Mouse (Mus musculus) CH12.LX (cell line): Measurements from ENCODE around the gene Cacng2. TPM values are rescaled to one million over a fixed set of nuclear protein-coding genes. Genes with fewer than 3 reads are reported as not detected.

Experiments
- DNase-seq: peaks from one replicate; pipeline ENCODE4 v3.0.0-alpha.2; 2013; ENCODE audit errors: extremely low read depth
- H3K27ac ChIP-seq: 2 replicates; pipeline ENCODE4 v1.5.1; 2012; ENCODE audit warnings: low read depth, mild to moderate bottlenecking, control low read depth, moderate library complexity; ENCODE audit not compliant: insufficient read depth
- H3K27me3 ChIP-seq: replicated peaks from 2 replicates; pipeline ENCODE3; 2012; ENCODE audit warnings: inconsistent platforms
- H3K36me3 ChIP-seq, 2 experiments: replicated peaks in 1 of 2; 2 replicates each; pipeline versions ENCODE3 to v1.6.1; 2012; ENCODE audit warnings: inconsistent platforms in 1 of 2, low read length in 1 of 2, mild to moderate bottlenecking in 1 of 2, mixed read lengths in 1 of 2, moderate library complexity in 1 of 2; ENCODE audit not compliant: control insufficient read depth in 1 of 2, insufficient read depth in 1 of 2
- H3K4me1 ChIP-seq, 2 experiments: 2 replicates each; pipeline ENCODE4 v1.6.1; 2012; ENCODE audit warnings: inconsistent platforms in 1 of 2, moderate library complexity in 1 of 2; ENCODE audit not compliant: insufficient read depth in 2 of 2, control insufficient read depth in 1 of 2
- H3K4me2 ChIP-seq: 2 replicates; pipeline ENCODE4 v1.6.1; 2012; ENCODE audit warnings: low read depth, mild to moderate bottlenecking, control low read depth; ENCODE audit not compliant: poor library complexity, insufficient read depth, severe bottlenecking
- H3K4me3 ChIP-seq, 3 experiments: fragments of 150-350 bp in 1 of 3; sonication (generic) in 1 of 3; replicated peaks in 1 of 3; 2 replicates each; pipeline versions ENCODE3 to v1.5.1; 2011 to 2012; ENCODE audit warnings: low read depth in 2 of 3, low read length in 2 of 3, mild to moderate bottlenecking in 2 of 3, moderate library complexity in 2 of 3, control low read depth in 1 of 3, improper control_type of control experiment in 1 of 3, inconsistent platforms in 1 of 3, mixed read lengths in 1 of 3; ENCODE audit not compliant: poor library complexity in 1 of 3
- H3K79me2 ChIP-seq: replicated peaks from 2 replicates; pipeline ENCODE4 v1.6.1; 2012; ENCODE audit warnings: mild to moderate bottlenecking, moderate library complexity; ENCODE audit not compliant: control insufficient read depth, poor library complexity, insufficient read depth, severe bottlenecking; ENCODE audit errors: extremely low read depth
- H3K9ac ChIP-seq: 2 replicates; pipeline ENCODE4 v1.6.1; 2012; ENCODE audit warnings: low read depth, mild to moderate bottlenecking, control low read depth, moderate library complexity; ENCODE audit not compliant: insufficient read depth
- H3K9me3 ChIP-seq: replicated peaks from 2 replicates; pipeline ENCODE3; 2012; ENCODE audit warnings: low read length, inconsistent platforms, mixed read lengths
- CTCF ChIP-seq, 2 experiments: IDR thresholded peaks in 1 of 2; conservative IDR thresholded peaks in 1 of 2; 2 replicates each; pipeline ENCODE4 v1.5.1; 2011 to 2012; ENCODE audit warnings: low read depth in 2 of 2, low read length in 2 of 2, improper control_type of control experiment in 1 of 2, inconsistent platforms in 1 of 2, mild to moderate bottlenecking in 1 of 2, moderate library complexity in 1 of 2
- E2F4 ChIP-seq: IDR thresholded peaks from 2 replicates; pipeline ENCODE4 v1.6.1; 2011; ENCODE audit warnings: low read depth, low read length, improper control_type of control experiment; ENCODE audit not compliant: insufficient replicate concordance
- GABPA ChIP-seq: IDR thresholded peaks from 2 replicates; pipeline ENCODE4 v1.6.1; 2012; ENCODE audit warnings: low read depth, low read length, improper control_type of control experiment, inconsistent platforms; ENCODE audit not compliant: insufficient replicate concordance
- HCFC1 ChIP-seq: IDR thresholded peaks from 2 replicates; pipeline ENCODE4 v1.6.1; 2012; ENCODE audit warnings: low read depth, mild to moderate bottlenecking, inconsistent platforms, low read length, improper control_type of control experiment
- IRF4 ChIP-seq: IDR thresholded peaks from 2 replicates; pipeline ENCODE4 v1.6.1; 2014; ENCODE audit warnings: low read depth, mild to moderate bottlenecking, inconsistent platforms, low read length, improper control_type of control experiment
- KAT2A ChIP-seq: IDR thresholded peaks from 2 replicates; pipeline ENCODE4 v1.6.1; 2012; ENCODE audit warnings: low read length, improper control_type of control experiment, inconsistent platforms; ENCODE audit not compliant: insufficient replicate concordance
- MAX ChIP-seq: IDR thresholded peaks from 2 replicates; pipeline ENCODE4 v1.6.1; 2011; ENCODE audit warnings: low read length, improper control_type of control experiment
- MAZ ChIP-seq: IDR thresholded peaks from 2 replicates; pipeline ENCODE4 v1.6.1; 2012; ENCODE audit warnings: low read depth, mild to moderate bottlenecking, inconsistent platforms, low read length, improper control_type of control experiment, moderate library complexity
- NRF1 ChIP-seq: IDR thresholded peaks from 2 replicates; pipeline ENCODE4 v1.6.1; 2014; ENCODE audit warnings: low read depth, mild to moderate bottlenecking, inconsistent platforms, low read length, improper control_type of control experiment, moderate library complexity
- PAX5 ChIP-seq: IDR thresholded peaks from 2 replicates; pipeline ENCODE4 v1.6.1; 2012; ENCODE audit warnings: low read length, inconsistent platforms, mixed read lengths
- RAD21 ChIP-seq: IDR thresholded peaks from 2 replicates; pipeline ENCODE4 v1.6.1; 2011; ENCODE audit warnings: low read depth, mild to moderate bottlenecking, low read length, improper control_type of control experiment, moderate library complexity
- SIN3A ChIP-seq: IDR thresholded peaks from 2 replicates; pipeline ENCODE4 v1.6.1; 2012; ENCODE audit warnings: low read length, improper control_type of control experiment, inconsistent platforms
- SMC3 ChIP-seq: IDR thresholded peaks from 2 replicates; pipeline ENCODE4 v1.6.1; 2011; ENCODE audit warnings: low read depth, low read length, improper control_type of control experiment
- TBP ChIP-seq: conservative IDR thresholded peaks from 2 replicates; pipeline ENCODE4 v1.6.1; 2011; ENCODE audit warnings: low read depth, low read length, improper control_type of control experiment
- TCF12 ChIP-seq: IDR thresholded peaks from 2 replicates; pipeline ENCODE4 v1.6.1; 2014; ENCODE audit warnings: low read depth, mild to moderate bottlenecking, inconsistent platforms, low read length, improper control_type of control experiment
- ZNF384 ChIP-seq: IDR thresholded peaks from 2 replicates; pipeline ENCODE4 v1.6.1; 2012; ENCODE audit warnings: low read depth, low read length, improper control_type of control experiment, inconsistent platforms
- dilution Hi-C: fragments of 300-500 bp; cut with MboI; formaldehyde crosslinking; loops from 2 replicates; pipeline ENCODE4 v1.14.3; 2020; ENCODE audit warnings: low sequenced_read_pairs; ENCODE audit not compliant: extremely low pct_unique_long_range_greater_than_20kb, extremely low pct_ligation_motif_present
- in situ Hi-C: fragments of 300-500 bp; cut with MboI; formaldehyde crosslinking; loops from 3 replicates; pipeline ENCODE4 v1.14.3; 2019; ENCODE audit warnings: low sequenced_read_pairs, low pct_ligation_motif_present, low pct_unique_long_range_greater_than_20kb, mixed read lengths
- polyA plus RNA-seq: library from polyadenylated mRNA; unstranded; fragments of >175 nt; gene quantifications from 2 replicates; pipeline ENCODE4 v1.2.1, GENCODE M21; 2012; ENCODE audit warnings: low read depth; ENCODE audit not compliant: insufficient read length
- total RNA-seq, 2 experiments: library from RNA; depleted of rRNA; stranded (reverse); fragments of 300-350 nt in 1 of 2; fragments of >200 nt in 1 of 2; gene quantifications; 2 replicates each; pipeline ENCODE4 v1.2.3; 2012 to 2014

Gene Cacng2
- total and polyA plus RNA-seq, 3 experiments = not detected

- Histone ChIP-seq H3K4me3 (no peak overlapping the region), H3K27me3 (peaks cover 64% of the 10 kb centered on the region), H3K79me2 (no peaks in the 10 kb centered on the region), H3K4me2 (no peak overlapping the region), H3K36me3 (no peaks in the 10 kb centered on the region), H3K9ac (no peak overlapping the region), H3K9me3 (peaks cover 2% of the 10 kb centered on the region), H3K4me1 (no peaks in the 10 kb centered on the region), H3K27ac (no peak overlapping the region)
- no peak for TF ChIP-seq SIN3A
- TF ChIP-seq NRF1 = no peak
- TF ChIP-seq E2F4 = no peak
- TF ChIP-seq MAZ = no peak
- no peak for TF ChIP-seq TBP
- TF ChIP-seq GABPA = no peak
- in situ Hi-C loops = loop anchor here (10.0 kb wide), 2 partner anchors 265 to 345 kb away; partner anchors contain the start of genes Csf2rb and Ncf4
- DNase-seq = no peak
- dilution Hi-C loops = no loop called here
Observed at GRCm38 (mm10) chr15:77979427-77979865, 140.4 kb downstream of the Cacng2 start.

DNA sequence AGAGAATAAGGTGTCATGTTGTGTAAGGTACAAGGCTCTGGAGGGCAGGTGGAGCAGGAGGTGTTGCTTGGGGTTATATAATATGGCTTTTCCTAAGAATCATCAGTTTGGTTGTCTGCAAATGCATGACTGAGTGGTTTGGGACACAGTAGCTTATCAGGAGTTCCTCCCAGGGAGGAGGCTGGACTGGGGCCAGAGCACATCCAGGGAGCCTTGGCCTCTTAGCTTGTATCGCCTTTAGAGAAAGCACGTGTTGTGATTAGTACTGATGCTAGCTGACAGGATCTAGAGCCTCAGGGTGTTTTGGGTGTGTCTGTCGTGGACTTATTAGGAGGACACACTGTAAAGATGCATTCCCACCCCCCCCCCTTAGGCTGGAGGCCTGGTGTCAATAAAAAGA lies 142.2 kb downstream of the Cacng2 start:
- Histone ChIP-seq H3K4me1 (peaks cover 0 to 3% of the 10 kb centered on the region in 2 experiments; a peak in 2 of 4 replicates), H3K9me3 (peaks cover 2% of the 10 kb centered on the region), H3K79me2 (no peaks in the 10 kb centered on the region), H3K27me3 (peaks cover 50% of the 10 kb centered on the region), H3K9ac (no peak overlapping the region), H3K27ac (no peak overlapping the region), H3K4me3 (no peak overlapping the region), H3K36me3 (no peaks in the 10 kb centered on the region), H3K4me2 (no peak overlapping the region)
- dilution Hi-C loops (no loop called here), in situ Hi-C loops (loop anchor here (10.0 kb wide), 2 partner anchors 267 to 347 kb away; partner anchors contain the start of genes Csf2rb and Ncf4)
- TF ChIP-seq MAZ (no peak), MAX (no peak), TCF12 (no peak), HCFC1 (no peak), PAX5 (no peak), CTCF (conservative IDR thresholded peaks at IDR 0.05 in 1 of 2, IDR thresholded peaks at IDR 0.05 in 1 of 2; ENCODE audit: low read depth in 2 of 2, low read length in 2 of 2) (no peak), IRF4 (no peak), RAD21 (no peak), KAT2A (no peak), SMC3 (no peak), ZNF384 (no peak)
- DNase-seq = no peak
